Mouse (Mus musculus) limb, embryonic 10.5 days (tissue): Measurements from ENCODE around the gene Epx. TPM values are rescaled to one million over a fixed set of nuclear protein-coding genes. Genes with fewer than 3 reads are reported as not detected.
"Not testable (repeated sequence)": the region's sequence is repeated elsewhere in the genome, so short reads cannot be mapped to it uniquely, and the experiment has no call there.

ENCODE experiments used
- DNase-seq: peaks from one replicate; pipeline ENCODE4 v3.0.0-alpha.2; 2017; ENCODE audit warnings: low spot score
- H3K27ac ChIP-seq: fragments of 300-500 bp; sonication (generic); 2 replicates; pipeline ENCODE4 v1.5.1; 2016; ENCODE audit warnings: mild to moderate bottlenecking
- H3K27me3 ChIP-seq: fragments of 300-500 bp; sonication (generic); 2 replicates; pipeline ENCODE4 v1.6.1; 2016; ENCODE audit warnings: low read depth, mild to moderate bottlenecking; ENCODE audit not compliant: poor library complexity, severe bottlenecking
- H3K36me3 ChIP-seq: fragments of 300-500 bp; sonication (generic); 2 replicates; pipeline ENCODE4 v1.6.1; 2016; ENCODE audit warnings: mild to moderate bottlenecking, moderate library complexity
- H3K4me1 ChIP-seq: fragments of 300-500 bp; sonication (generic); 2 replicates; pipeline ENCODE4 v1.6.1; 2016
- H3K4me3 ChIP-seq: fragments of 300-500 bp; sonication (generic); 2 replicates; pipeline ENCODE4 v1.5.1; 2016; ENCODE audit warnings: mild to moderate bottlenecking, moderate library complexity
- H3K9me3 ChIP-seq: fragments of 300-500 bp; sonication (generic); replicated peaks from 2 replicates; pipeline ENCODE4 v1.6.1; 2016; ENCODE audit warnings: mild to moderate bottlenecking
- WGBS: fragments of 180-500 bp; shearing (Covaris S2); methylation state at CpG from one replicate; pipeline ENCODE4 v1.1.7; 2016; 5-methylcytosine and 5-hydroxymethylcytosine counted together
- polyA plus RNA-seq: library from polyadenylated mRNA; unstranded; fragments of >200 nt; fragmentation: Nextera tagmentation; extraction: Ambion mirVana; gene quantifications from 2 replicates; pipeline ENCODE4 v1.2.1, GENCODE M21; 2016

Epx gene
- polyA plus RNA-seq = not detected in 2 replicates

GRCm38 (mm10) chr11:87875436-87875835, at the start of gene Epx:
Gene Epx, minus strand, starts transcription at chr11:87875536.
- 80% methylated on average over 6 of the region's 6 CpGs for WGBS
- H3K36me3 ChIP-seq = no peaks in the 10 kb centered on the region
- no peaks in the 10 kb centered on the region for H3K9me3 ChIP-seq
- DNase-seq = no peak
- no peaks in the 10 kb centered on the region for H3K4me1 ChIP-seq
- no peaks in the 10 kb centered on the region for H3K27me3 ChIP-seq
- H3K4me3 ChIP-seq = no peak within 1 kb of the TSS
- no peak within 1 kb of the TSS for H3K27ac ChIP-seq

GRCm38 (mm10) chr11:87920966-87921365, 45.6 kb upstream of the Epx start, which contains the start of gene Olfr464:
Gene Olfr464, minus strand, starts transcription at chr11:87920967.
- Histone ChIP-seq H3K27me3 (no peaks in the 10 kb centered on the region), H3K27ac (no peak within 1 kb of the TSS), H3K4me3 (no peak within 1 kb of the TSS), H3K36me3 (no peaks in the 10 kb centered on the region), H3K4me1 (no peaks in the 10 kb centered on the region), H3K9me3 (no peaks in the 10 kb centered on the region)
- WGBS = 37% methylated on average over 5 of the region's 5 CpGs
- DNase-seq = peak; percentile 84

GRCm38 (mm10) chr11:87920301-87920700, 45.0 kb upstream of the Epx start:
- 72% methylated on average over 2 of the region's 2 CpGs for WGBS
- Histone ChIP-seq H3K27me3 (no peaks in the 10 kb centered on the region), H3K4me1 (no peaks in the 10 kb centered on the region), H3K36me3 (no peaks in the 10 kb centered on the region), H3K4me3 (no peak overlapping the region), H3K27ac (no peak overlapping the region), H3K9me3 (no peaks in the 10 kb centered on the region)
- DNase-seq = no peak

- no peaks in the 10 kb centered on the region for H3K27me3 ChIP-seq
- no peak overlapping the region for H3K4me3 ChIP-seq
- H3K4me1 ChIP-seq = no peaks in the 10 kb centered on the region
- WGBS = 100% methylated on average over 1 of the region's 1 CpGs
- no peaks in the 10 kb centered on the region for H3K36me3 ChIP-seq
- no peak for DNase-seq
- no peak overlapping the region for H3K27ac ChIP-seq
- H3K9me3 ChIP-seq = no peaks in the 10 kb centered on the region
Measured at GRCm38 (mm10) chr11:87916005-87916404, 40.7 kb upstream of the Epx start.

GRCm38 (mm10) chr11:87904331-87904730, 29.0 kb upstream of the Epx start:
- no peak overlapping the region for H3K27ac ChIP-seq
- H3K27me3 ChIP-seq = no peaks in the 10 kb centered on the region
- H3K4me3 ChIP-seq = no peak overlapping the region
- H3K9me3 ChIP-seq = no peaks in the 10 kb centered on the region
- DNase-seq = no peak
- no peaks in the 10 kb centered on the region for H3K4me1 ChIP-seq
- no peaks in the 10 kb centered on the region for H3K36me3 ChIP-seq
- 85% methylated on average over 3 of the region's 3 CpGs for WGBS

GRCm38 (mm10) chr11:87897287-87897686, 22.0 kb upstream of the Epx start, which contains the start of gene Olfr463:
Gene Olfr463, minus strand, starts transcription at chr11:87897387.
- H3K36me3 ChIP-seq = no peaks in the 10 kb centered on the region
- H3K27ac ChIP-seq = no peak within 1 kb of the TSS

GRCm38 (mm10) chr11:87892168-87892567, 16.8 kb upstream of the Epx start, which contains the start of gene Olfr462:
Gene Olfr462, minus strand, starts transcription at chr11:87892268.
- no peaks in the 10 kb centered on the region for H3K36me3 ChIP-seq
- H3K27me3 ChIP-seq = no peaks in the 10 kb centered on the region
- no peak within 1 kb of the TSS for H3K27ac ChIP-seq
- H3K4me3 ChIP-seq = no peak within 1 kb of the TSS
- DNase-seq = no peak
- 92% methylated on average over 6 of the region's 6 CpGs for WGBS
- no peaks in the 10 kb centered on the region for H3K9me3 ChIP-seq
- no peaks in the 10 kb centered on the region for H3K4me1 ChIP-seq

More at GRCm38 (mm10) chr11:87897287-87897686, 22.0 kb upstream of the Epx start, which contains the start of gene Olfr463:
- Histone ChIP-seq H3K27me3 (0 out of 2 replicates have a peak, but pooled peaks cover 8% of the 10 kb centered on the region), H3K4me1 (no peaks in the 10 kb centered on the region), H3K9me3 (no peaks in the 10 kb centered on the region), H3K4me3 (no peak within 1 kb of the TSS)
- no peak for DNase-seq

GRCm38 (mm10) chr11:87884856-87885255, 9.5 kb upstream of the Epx start:
- H3K4me1 ChIP-seq = no peaks in the 10 kb centered on the region
- H3K27ac ChIP-seq = no peak overlapping the region
- DNase-seq = no peak
- 84% methylated on average over 5 of the region's 5 CpGs for WGBS
- no peaks in the 10 kb centered on the region for H3K27me3 ChIP-seq
- no peak overlapping the region for H3K4me3 ChIP-seq
- H3K9me3 ChIP-seq = no peaks in the 10 kb centered on the region
- H3K36me3 ChIP-seq = no peaks in the 10 kb centered on the region

- WGBS = 43% methylated on average over 5 of the region's 5 CpGs
- no peaks in the 10 kb centered on the region for H3K9me3 ChIP-seq
- DNase-seq = no peak
Measured at GRCm38 (mm10) chr11:87883493-87883892, 8.2 kb upstream of the Epx start.

GRCm38 (mm10) chr11:87881714-87882113, 6.4 kb upstream of the Epx start:
- Histone ChIP-seq H3K27ac (no peak overlapping the region), H3K4me3 (no peak overlapping the region), H3K9me3 (no peaks in the 10 kb centered on the region), H3K36me3 (no peaks in the 10 kb centered on the region), H3K4me1 (no peaks in the 10 kb centered on the region), H3K27me3 (no peaks in the 10 kb centered on the region)
- WGBS = 72% methylated on average over 4 of the region's 4 CpGs
- DNase-seq = no peak

More at GRCm38 (mm10) chr11:87883493-87883892, 8.2 kb upstream of the Epx start:
- Histone ChIP-seq H3K4me1 (no peaks in the 10 kb centered on the region), H3K4me3 (no peak overlapping the region), H3K36me3 (no peaks in the 10 kb centered on the region), H3K27ac (no peak overlapping the region), H3K27me3 (no peaks in the 10 kb centered on the region)

- WGBS = 75% methylated on average over 9 of the region's 9 CpGs
Measured at GRCm38 (mm10) chr11:87879826-87880225, 4.5 kb upstream of the Epx start.

GRCm38 (mm10) chr11:87871766-87872165, 3.6 kb downstream of the Epx start:
- Histone ChIP-seq H3K36me3 (no peaks in the 10 kb centered on the region), H3K27ac (no peak overlapping the region), H3K27me3 (no peaks in the 10 kb centered on the region), H3K4me3 (no peak overlapping the region), H3K9me3 (no peaks in the 10 kb centered on the region), H3K4me1 (0 out of 2 replicates have a peak, but pooled peaks cover 2% of the 10 kb centered on the region)
- no peak for DNase-seq
- WGBS = 65% methylated on average over 8 of the region's 8 CpGs

More at GRCm38 (mm10) chr11:87879826-87880225, 4.5 kb upstream of the Epx start:
- no peak overlapping the region for H3K27ac ChIP-seq
- no peak overlapping the region for H3K4me3 ChIP-seq
- H3K4me1 ChIP-seq = no peaks in the 10 kb centered on the region
- H3K9me3 ChIP-seq = no peaks in the 10 kb centered on the region
- no peak for DNase-seq
- H3K27me3 ChIP-seq = no peaks in the 10 kb centered on the region
- no peaks in the 10 kb centered on the region for H3K36me3 ChIP-seq

GRCm38 (mm10) chr11:87870096-87870495, 5.2 kb downstream of the Epx start:
- H3K4me3 ChIP-seq = no peak overlapping the region
- no peak for DNase-seq
- no peaks in the 10 kb centered on the region for H3K9me3 ChIP-seq
- H3K27me3 ChIP-seq = no peaks in the 10 kb centered on the region
- no peak overlapping the region for H3K27ac ChIP-seq
- H3K4me1 ChIP-seq = 0 out of 2 replicates have a peak, but pooled peaks cover 2% of the 10 kb centered on the region
- no peaks in the 10 kb centered on the region for H3K36me3 ChIP-seq
- WGBS = 89% methylated on average over 2 of the region's 2 CpGs

- not testable (repeated sequence) for H3K9me3 ChIP-seq, DNase-seq, H3K4me3 ChIP-seq, H3K27ac ChIP-seq, H3K4me1 ChIP-seq, H3K27me3 ChIP-seq
- H3K36me3 ChIP-seq = peaks cover 18% of the 10 kb centered on the region
- WGBS = 90% methylated on average over 1 of the region's 2 CpGs
Measured at GRCm38 (mm10) chr11:87866891-87867290, 8.4 kb downstream of the Epx start.
